ENCODE assay signal across 29 mouse cellular contexts in the genomic region with DNA sequence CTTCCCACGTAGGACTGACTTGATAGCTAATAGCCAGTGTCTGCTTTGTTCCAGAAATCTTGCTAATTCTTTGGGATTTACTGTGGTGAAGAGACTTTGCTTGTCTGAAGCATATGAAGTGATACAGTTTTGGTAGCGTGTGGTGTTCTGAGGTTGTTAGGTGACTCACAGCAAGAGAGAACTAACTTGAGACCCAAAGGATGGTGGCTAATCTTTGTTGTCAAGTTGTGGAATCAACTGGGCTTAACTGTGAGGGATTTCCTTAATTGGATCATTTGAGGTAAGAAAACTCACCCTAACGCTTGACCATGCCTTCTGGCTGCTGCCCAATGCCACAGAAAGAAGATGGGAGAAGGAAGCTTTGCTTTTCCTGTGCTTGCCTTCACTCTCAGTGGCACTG.
DNase-seq lines count a peak whose midpoint lies in the region; ATAC-seq and TF ChIP-seq lines count a peak whose summit lies in the region.
"Had no signal": no experiment of that assay in that cellular context is flagged by ENCODE, and none has a peak within 500 bp of the region (broad histone marks: within the 10 kb centered on the region; RNA-seq: fewer than 3 reads in every experiment).

No protein-coding gene starts in this region.

- CTCF ChIA-PET in Patski (lab: Charles Lee) = interaction anchor here (0.8 to 1.5 kb wide), 2 partner anchors 10 to 32 kb away, joined by 3 to 5 read pairs; no protein-coding TSS in a partner anchor

- in situ Hi-C loops in Patski (cut with MboI; ENCODE audit: low pct_unique_long_range_greater_than_20kb) = loop anchor here (5.0 kb wide), 1 partner anchor 87 kb away; no protein-coding TSS in a partner anchor

- H3K4me3 ChIP-seq in midbrain, embryonic 13.5 days (replicated peaks) = no peak overlapping the region
- H3K4me3 ChIP-seq in midbrain, embryonic 15.5 days = no peak overlapping the region
- H3K4me3 ChIP-seq: embryonic facial prominence, embryonic 10.5 days; embryonic facial prominence, embryonic 13.5 days; forebrain, embryonic 10.5 days; forebrain, embryonic 13.5 days; gastrocnemius, adult 2 months; heart, embryonic 10.5 days; heart, embryonic 13.5 days had no signal

- peak overlapping the region; percentile 10; the same call in 1 of the 2 replicates for H3K27ac ChIP-seq in midbrain, embryonic 13.5 days
- no peak overlapping the region for H3K27ac ChIP-seq in midbrain, embryonic 15.5 days
- H3K27ac ChIP-seq: embryonic facial prominence, embryonic 10.5 days; embryonic facial prominence, embryonic 13.5 days; forebrain, embryonic 10.5 days; forebrain, embryonic 13.5 days; gastrocnemius, adult 2 months; heart, embryonic 10.5 days; heart, embryonic 13.5 days had no signal

- peak; percentile 27 for DNase-seq in heart, adult 11 months
- DNase-seq in heart, adult 9 months (ENCODE audit: low spot score in 2 of 2) = no peak
- DNase-seq in 416B (ENCODE audit: low read depth) = peak; percentile 73
- DNase-seq in Patski (ENCODE audit: low read depth, low spot score) = peak; percentile 51
- DNase-seq in cerebellum, postnatal 25 days = no peak
- DNase-seq in urinary bladder, postnatal 4 days (ENCODE audit: low spot score in 2 of 2) = no peak
- DNase-seq: adrenal gland, postnatal 10 days; adrenal gland, postnatal 36 days; B cell, adult 2 months; cerebellum, adult 18-20 months; cerebellum, adult 9-10 months; cerebellum, postnatal 14 days; gastrocnemius, adult 2 months; gastrocnemius, postnatal 14 days; heart, adult 18-20 months; heart, postnatal 14 days; heart, postnatal 4 days had no signal

- no peaks in the 10 kb centered on the region for H3K36me3 ChIP-seq in midbrain, embryonic 13.5 days
- no peaks in the 10 kb centered on the region for H3K36me3 ChIP-seq in midbrain, embryonic 15.5 days (replicated peaks)
- H3K36me3 ChIP-seq: embryonic facial prominence, embryonic 10.5 days; embryonic facial prominence, embryonic 13.5 days; forebrain, embryonic 10.5 days; heart, embryonic 10.5 days; heart, embryonic 13.5 days had no signal

- H3K9me3 ChIP-seq in midbrain, embryonic 13.5 days = no peaks in the 10 kb centered on the region
- no peaks in the 10 kb centered on the region for H3K9me3 ChIP-seq in midbrain, embryonic 15.5 days
- H3K9me3 ChIP-seq: embryonic facial prominence, embryonic 10.5 days; embryonic facial prominence, embryonic 13.5 days; forebrain, embryonic 10.5 days; forebrain, embryonic 13.5 days; heart, embryonic 10.5 days; heart, embryonic 13.5 days had no signal

- POLR2A ChIA-PET in Patski (lab: Charles Lee) = no interaction called here

- H3K4me1 ChIP-seq in midbrain, embryonic 13.5 days (replicated peaks) = peaks cover 61% of the 10 kb centered on the region
- peaks cover 36% of the 10 kb centered on the region for H3K4me1 ChIP-seq in midbrain, embryonic 15.5 days

- no peaks in the 10 kb centered on the region for H3K27me3 ChIP-seq in midbrain, embryonic 13.5 days
- H3K27me3 ChIP-seq in midbrain, embryonic 15.5 days (replicated peaks) = no peaks in the 10 kb centered on the region
- no peaks in the 10 kb centered on the region for H3K27me3 ChIP-seq in Patski
- H3K27me3 ChIP-seq: embryonic facial prominence, embryonic 13.5 days; heart, embryonic 13.5 days had no signal

- WGBS in midbrain, embryonic 13.5 days = 68% methylated on average over 3 of the region's 3 CpGs
- WGBS in midbrain, embryonic 15.5 days = 66% methylated on average over 3 of the region's 3 CpGs

- H3K9ac ChIP-seq in midbrain, embryonic 13.5 days (replicated peaks) = no peak overlapping the region
- H3K9ac ChIP-seq in midbrain, embryonic 15.5 days = no peak overlapping the region
- H3K9ac ChIP-seq: embryonic facial prominence, embryonic 13.5 days; forebrain, embryonic 13.5 days; heart, embryonic 13.5 days had no signal

- ATAC-seq in midbrain, embryonic 13.5 days = no peak
- ATAC-seq in midbrain, embryonic 15.5 days (replicated peaks) = no peak
- peak; percentile 44 for ATAC-seq in Patski
- ATAC-seq: CD4-positive, CD25-positive, alpha-beta regulatory T cell, adult 4 months; forebrain, embryonic 13.5 days; forebrain, embryonic 16.5 days; hindbrain, embryonic 16.5 days; intestine, embryonic 16.5 days had no signal

- no peak overlapping the region for H3K4me2 ChIP-seq in midbrain, embryonic 13.5 days (replicated peaks)
- H3K4me2 ChIP-seq in midbrain, embryonic 15.5 days = no peak overlapping the region
- H3K4me2 ChIP-seq: embryonic facial prominence, embryonic 13.5 days; forebrain, embryonic 13.5 days; heart, embryonic 13.5 days had no signal

- TF ChIP-seq CTCF in Patski (IDR thresholded peaks at IDR 0.05) = no peak

Comparison
In these comparisons a context has a peak if more than half of its experiments do, and no peak if none do; other contexts are left out.
1. DNase-seq: peak in heart, adult 11 months (single experiment), 416B (single experiment) and Patski (single experiment); none in heart, adult 9 months (0 of 2), cerebellum, postnatal 25 days (0 of 2) and urinary bladder, postnatal 4 days (0 of 2).